Mouse (Mus musculus): Measurements from ENCODE around the gene Cask. TPM values are rescaled to one million over a fixed set of nuclear protein-coding genes. Genes with fewer than 3 reads are reported as not detected.
A peak's percentile ranks its signal among the peaks of the same experiment; 100 is the strongest.

The Cask gene
- polyA plus RNA-seq, 1 experiment from 2014 or later: 9.4 TPM

GRCm38 (mm10) chrX:13477596-13477995 is 373.6 kb downstream of the Cask start:
- Histone ChIP-seq H3K4me3 (ENCODE audit: control insufficient read depth in 1 of 2, insufficient read depth in 1 of 2, low read depth in 1 of 2, low read length in 2 of 2) (no peak overlapping the region), H3K4me1 (ENCODE audit: control insufficient read depth in 2 of 2, insufficient read depth in 2 of 2, low read length in 2 of 2) (no peaks in the 10 kb centered on the region), H3K27ac (replicated peaks in 1 of 2; ENCODE audit: control insufficient read depth in 1 of 2, insufficient read depth in 1 of 2, low read depth in 2 of 2, low read length in 2 of 2) (no peak overlapping the region), H3K36me3 (ENCODE audit: control insufficient read depth, insufficient read depth, low read length) (no peaks in the 10 kb centered on the region), H3K9me3 (ENCODE audit: control insufficient read depth, low read length) (no peaks in the 10 kb centered on the region), H3K9ac (ENCODE audit: low read length) (no peak overlapping the region), H3K27me3 (ENCODE audit: control insufficient read depth, insufficient read depth, low read length) (peaks cover 4% of the 10 kb centered on the region; the same call in 1 of the 2 replicates), H3K4me2 (ENCODE audit: low read length) (no peak overlapping the region)
- WGBS: 58% methylated on average over 2 of the region's 2 CpGs
- ATAC-seq (ENCODE audit: insufficient number of reproducible peaks, insufficient read depth, low FRiP score, low read depth): no peak

- 45% methylated on average over 1 of the region's 1 CpGs for WGBS
- ATAC-seq (ENCODE audit: insufficient number of reproducible peaks, insufficient read depth, low FRiP score, low read depth): no peak
- Histone ChIP-seq H3K4me1 (ENCODE audit: control insufficient read depth in 2 of 2, insufficient read depth in 2 of 2, low read length in 2 of 2) (no peaks in the 10 kb centered on the region), H3K27me3 (ENCODE audit: control insufficient read depth, insufficient read depth, low read length) (peaks cover 4% of the 10 kb centered on the region; the same call in 1 of the 2 replicates), H3K36me3 (ENCODE audit: control insufficient read depth, insufficient read depth, low read length) (no peaks in the 10 kb centered on the region), H3K9me3 (ENCODE audit: control insufficient read depth, low read length) (no peaks in the 10 kb centered on the region), H3K9ac (ENCODE audit: low read length) (no peak overlapping the region), H3K4me3 (ENCODE audit: control insufficient read depth in 1 of 2, insufficient read depth in 1 of 2, low read depth in 1 of 2, low read length in 2 of 2) (no peak overlapping the region), H3K27ac (replicated peaks in 1 of 2; ENCODE audit: control insufficient read depth in 1 of 2, insufficient read depth in 1 of 2, low read depth in 2 of 2, low read length in 2 of 2) (no peak overlapping the region), H3K4me2 (ENCODE audit: low read length) (no peak overlapping the region)
Measured at GRCm38 (mm10) chrX:13475382-13475781, 375.8 kb downstream of the Cask start.

GRCm38 (mm10) chrX:13472751-13473225 is 378.4 kb downstream of the Cask start:
- Histone ChIP-seq H3K4me3 (ENCODE audit: control insufficient read depth in 1 of 2, insufficient read depth in 1 of 2, low read depth in 1 of 2, low read length in 2 of 2) (no peak overlapping the region), H3K4me1 (ENCODE audit: control insufficient read depth in 2 of 2, insufficient read depth in 2 of 2, low read length in 2 of 2) (0 out of 4 replicates have a peak, but pooled peaks cover 0 to 5% of the 10 kb centered on the region in 2 experiments), H3K36me3 (ENCODE audit: control insufficient read depth, insufficient read depth, low read length) (no peaks in the 10 kb centered on the region), H3K27me3 (ENCODE audit: control insufficient read depth, insufficient read depth, low read length) (no peaks in the 10 kb centered on the region; the same call in 1 of the 2 replicates), H3K9ac (ENCODE audit: low read length) (no peak overlapping the region), H3K4me2 (ENCODE audit: low read length) (no peak overlapping the region), H3K9me3 (ENCODE audit: control insufficient read depth, low read length) (no peaks in the 10 kb centered on the region), H3K27ac (replicated peaks in 1 of 2; ENCODE audit: control insufficient read depth in 1 of 2, insufficient read depth in 1 of 2, low read depth in 2 of 2, low read length in 2 of 2) (no peak overlapping the region)
- no peak for ATAC-seq (ENCODE audit: insufficient number of reproducible peaks, insufficient read depth, low FRiP score, low read depth)
- 77% methylated on average over 4 of the region's 4 CpGs for WGBS

- ATAC-seq (ENCODE audit: insufficient number of reproducible peaks, insufficient read depth, low FRiP score, low read depth): no peak
- Histone ChIP-seq H3K9me3 (ENCODE audit: control insufficient read depth, low read length) (no peaks in the 10 kb centered on the region), H3K4me2 (ENCODE audit: low read length) (no peak overlapping the region), H3K27ac (replicated peaks in 1 of 2; ENCODE audit: control insufficient read depth in 1 of 2, insufficient read depth in 1 of 2, low read depth in 2 of 2, low read length in 2 of 2) (no peak overlapping the region), H3K27me3 (ENCODE audit: control insufficient read depth, insufficient read depth, low read length) (no peaks in the 10 kb centered on the region; the same call in 1 of the 2 replicates), H3K4me3 (ENCODE audit: control insufficient read depth in 1 of 2, insufficient read depth in 1 of 2, low read depth in 1 of 2, low read length in 2 of 2) (no peak overlapping the region), H3K4me1 (ENCODE audit: control insufficient read depth in 2 of 2, insufficient read depth in 2 of 2, low read length in 2 of 2) (0 out of 4 replicates have a peak, but pooled peaks cover 0 to 5% of the 10 kb centered on the region in 2 experiments), H3K36me3 (ENCODE audit: control insufficient read depth, insufficient read depth, low read length) (no peaks in the 10 kb centered on the region), H3K9ac (ENCODE audit: low read length) (no peak overlapping the region)
- WGBS: 70% methylated on average over 3 of the region's 3 CpGs
Measured at GRCm38 (mm10) chrX:13471925-13472324, 379.2 kb downstream of the Cask start.

- peak overlapping the region; percentile 81 to 96 for H3K27ac ChIP-seq (replicated peaks in 1 of 2; ENCODE audit: control insufficient read depth in 1 of 2, insufficient read depth in 1 of 2, low read depth in 2 of 2, low read length in 2 of 2)
- H3K36me3 ChIP-seq (ENCODE audit: control insufficient read depth, insufficient read depth, low read length): no peaks in the 10 kb centered on the region
- peak overlapping the region; percentile 52 for H3K9ac ChIP-seq (ENCODE audit: low read length)
- ATAC-seq (ENCODE audit: insufficient number of reproducible peaks, insufficient read depth, low FRiP score, low read depth): peak; percentile 77
- peak overlapping the region; percentile 22 to 37 for H3K4me3 ChIP-seq (ENCODE audit: control insufficient read depth in 1 of 2, insufficient read depth in 1 of 2, low read depth in 1 of 2, low read length in 2 of 2)
- H3K9me3 ChIP-seq (ENCODE audit: control insufficient read depth, low read length): no peaks in the 10 kb centered on the region
- 25% methylated on average over 9 of the region's 9 CpGs for WGBS
- 0 out of 4 replicates have a peak, but pooled peaks cover 0 to 5% of the 10 kb centered on the region in 2 experiments for H3K4me1 ChIP-seq (ENCODE audit: control insufficient read depth in 2 of 2, insufficient read depth in 2 of 2, low read length in 2 of 2)
- H3K4me2 ChIP-seq (ENCODE audit: low read length): peak overlapping the region; percentile 48
- H3K27me3 ChIP-seq (ENCODE audit: control insufficient read depth, insufficient read depth, low read length): no peaks in the 10 kb centered on the region
Measured at GRCm38 (mm10) chrX:13469160-13470116, 381.7 kb downstream of the Cask start.

- Histone ChIP-seq H3K4me3 (ENCODE audit: control insufficient read depth in 1 of 2, insufficient read depth in 1 of 2, low read depth in 1 of 2, low read length in 2 of 2) (no peak overlapping the region), H3K9me3 (ENCODE audit: control insufficient read depth, low read length) (no peaks in the 10 kb centered on the region), H3K4me2 (ENCODE audit: low read length) (no peak overlapping the region), H3K36me3 (ENCODE audit: control insufficient read depth, insufficient read depth, low read length) (no peaks in the 10 kb centered on the region), H3K4me1 (ENCODE audit: control insufficient read depth in 2 of 2, insufficient read depth in 2 of 2, low read length in 2 of 2) (0 out of 4 replicates have a peak, but pooled peaks cover 0 to 5% of the 10 kb centered on the region in 2 experiments), H3K27ac (replicated peaks in 1 of 2; ENCODE audit: control insufficient read depth in 1 of 2, insufficient read depth in 1 of 2, low read depth in 2 of 2, low read length in 2 of 2) (no peak overlapping the region), H3K27me3 (ENCODE audit: control insufficient read depth, insufficient read depth, low read length) (no peaks in the 10 kb centered on the region), H3K9ac (ENCODE audit: low read length) (no peak overlapping the region)
- WGBS: 78% methylated on average over 6 of the region's 6 CpGs
- ATAC-seq (ENCODE audit: insufficient number of reproducible peaks, insufficient read depth, low FRiP score, low read depth): no peak
Measured at GRCm38 (mm10) chrX:13467121-13467571, 384.0 kb downstream of the Cask start.

All from heart, embryonic 14.5 days (tissue).